Mouse (Mus musculus): ENCODE measurements around the gene Wnt8b. TPM values are rescaled to one million over a fixed set of nuclear protein-coding genes. Genes with fewer than 3 reads are reported as not detected.

The Wnt8b gene
- total RNA-seq, 1 experiment: 0.27 TPM

DNA sequence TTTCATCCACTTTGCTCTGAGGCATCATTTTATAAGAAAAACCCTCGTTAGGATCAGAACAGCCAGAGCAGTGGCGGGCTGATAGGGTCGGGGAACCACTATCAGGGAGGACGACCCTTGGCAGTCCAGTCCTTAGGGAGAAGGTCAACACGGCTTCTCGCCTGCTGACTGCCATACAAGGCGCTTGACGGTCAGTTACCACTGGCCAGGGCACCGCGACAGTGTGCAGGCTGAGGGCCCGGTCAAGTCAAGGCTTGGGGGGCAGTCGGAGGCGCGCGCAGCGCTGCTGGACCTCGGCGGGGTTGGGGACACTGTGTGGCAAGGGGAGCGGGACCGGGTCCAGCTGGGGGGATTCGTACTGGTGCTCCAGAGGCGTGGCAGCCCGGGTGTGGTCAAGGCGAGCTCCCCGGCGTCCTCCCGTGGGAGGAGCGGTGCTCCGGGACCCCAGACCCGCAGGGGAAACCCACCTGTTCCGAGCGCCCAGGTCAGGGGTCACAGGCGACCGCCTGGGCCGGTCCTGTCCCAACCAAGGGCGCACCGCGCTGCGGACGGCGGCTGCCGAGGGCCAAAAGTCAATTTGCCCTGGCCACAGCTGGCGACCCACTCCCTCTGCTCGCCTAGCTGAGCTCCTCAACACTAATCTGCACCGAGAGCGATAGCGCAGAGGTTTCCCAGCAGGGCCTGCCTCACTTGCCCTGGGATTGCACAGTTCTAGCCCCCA, 52.2 kb downstream of the Wnt8b start, which contains the start of gene Sec31b:
TSS of gene Sec31b (minus strand) at position 544 of the 721 bp plus-strand sequence.
- H3K27ac ChIP-seq (ENCODE audit: insufficient read depth, low read depth, low read length, poor library complexity, severe bottlenecking): no peak within 1 kb of the TSS
- no peaks in the 10 kb centered on the region for H3K9me3 ChIP-seq (ENCODE audit: control insufficient read depth, insufficient read depth, low read depth, low read length)
- in situ Hi-C loops (cut with MboI; ENCODE audit: low sequenced_read_pairs in 2 of 2, unreplicated experiment in 2 of 2): no loop called here
- peak within 1 kb of the TSS; percentile 82 for H3K9ac ChIP-seq (ENCODE audit: insufficient read depth, low read depth, low read length, poor library complexity, severe bottlenecking)
- peak within 1 kb of the TSS; percentile 91 to 95 for H3K4me3 ChIP-seq (ENCODE audit: insufficient read depth in 1 of 2, low read depth in 1 of 2, low read length in 2 of 2, poor library complexity in 1 of 2, severe bottlenecking in 1 of 2)
- no peak for DNase-seq (ENCODE audit: low read depth, low spot score)
- H3K4me1 ChIP-seq (ENCODE audit: control insufficient read depth in 2 of 2, insufficient read depth in 2 of 2, low read length in 2 of 2, poor library complexity in 1 of 2): no peaks in the 10 kb centered on the region
- H3K36me3 ChIP-seq (ENCODE audit: control insufficient read depth, insufficient read depth, low read length, poor library complexity, severe bottlenecking): peaks cover 8% of the 10 kb centered on the region
- TF ChIP-seq HCFC1 (IDR thresholded peaks at IDR 0.05; ENCODE audit: borderline replicate concordance, insufficient read depth, low read length) (no peak), MAFK (IDR thresholded peaks at IDR 0.05; ENCODE audit: insufficient read depth, low read depth, low read length) (no peak), ZNF384 (IDR thresholded peaks at IDR 0.05; ENCODE audit: low read depth, low read length) (no peak), CHD2 (IDR thresholded peaks at IDR 0.05; ENCODE audit: low read depth, low read length) (no peak), ZC3H11A (IDR thresholded peaks at IDR 0.05; ENCODE audit: borderline replicate concordance, low read depth, low read length) (no peak)

DNA sequence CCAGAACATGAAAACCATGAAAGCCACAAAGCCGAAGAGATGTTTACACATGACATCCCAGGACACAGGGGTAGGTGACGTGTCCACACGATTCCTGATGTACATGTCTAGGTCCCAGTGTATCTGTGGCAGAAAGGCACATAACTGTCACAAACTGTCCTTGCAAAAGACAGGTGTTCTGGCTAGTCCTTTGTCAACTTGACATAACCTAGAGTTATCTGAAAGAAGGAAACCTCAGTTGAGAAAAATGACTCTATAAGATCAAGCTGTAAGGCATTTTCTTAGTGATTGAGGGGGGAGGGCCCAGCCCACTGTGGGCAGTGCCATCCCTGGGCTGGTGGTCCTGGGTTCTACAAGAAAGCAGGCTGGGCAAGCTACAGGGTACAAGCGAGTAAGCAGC, 59.5 kb downstream of the Wnt8b start, which contains the start of gene Gm20538:
TSS of gene Gm20538 (minus strand) at position 101 of the 400 bp plus-strand sequence.
- no peak within 1 kb of the TSS for H3K4me3 ChIP-seq (ENCODE audit: insufficient read depth in 1 of 2, low read depth in 1 of 2, low read length in 2 of 2, poor library complexity in 1 of 2, severe bottlenecking in 1 of 2)
- no peak for DNase-seq (ENCODE audit: low read depth, low spot score)

DNA sequence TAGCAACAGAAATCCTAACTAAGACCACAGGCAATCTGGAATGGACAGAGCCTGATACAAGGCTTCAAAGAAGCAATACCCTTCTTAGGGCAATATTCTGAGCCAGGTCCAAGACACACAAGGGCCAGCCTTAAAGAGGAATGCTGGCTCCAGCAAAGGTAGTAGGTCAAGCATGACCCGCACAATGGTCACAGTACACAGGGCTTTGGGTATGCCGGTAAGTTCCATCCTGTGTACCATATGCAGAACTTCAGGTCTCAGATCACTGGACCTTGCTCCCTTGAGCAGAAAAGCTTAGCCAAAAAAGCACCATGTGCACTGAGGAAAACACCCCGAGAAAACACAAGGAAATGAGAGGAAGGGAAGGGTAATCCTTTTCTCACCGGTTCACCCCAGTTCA, 60.0 kb downstream of the Wnt8b start:
- H3K4me3 ChIP-seq (ENCODE audit: insufficient read depth in 1 of 2, low read depth in 1 of 2, low read length in 2 of 2, poor library complexity in 1 of 2, severe bottlenecking in 1 of 2): no peak overlapping the region
- DNase-seq (ENCODE audit: low read depth, low spot score): no peak
- no peaks in the 10 kb centered on the region for H3K9me3 ChIP-seq (ENCODE audit: control insufficient read depth, insufficient read depth, low read depth, low read length)
- in situ Hi-C loops (cut with MboI; ENCODE audit: low sequenced_read_pairs in 2 of 2, unreplicated experiment in 2 of 2): no loop called here
- H3K9ac ChIP-seq (ENCODE audit: insufficient read depth, low read depth, low read length, poor library complexity, severe bottlenecking): no peak overlapping the region
- TF ChIP-seq MAFK (IDR thresholded peaks at IDR 0.05; ENCODE audit: insufficient read depth, low read depth, low read length) (no peak), HCFC1 (IDR thresholded peaks at IDR 0.05; ENCODE audit: borderline replicate concordance, insufficient read depth, low read length) (no peak), CHD2 (IDR thresholded peaks at IDR 0.05; ENCODE audit: low read depth, low read length) (no peak), ZC3H11A (IDR thresholded peaks at IDR 0.05; ENCODE audit: borderline replicate concordance, low read depth, low read length) (no peak), ZNF384 (IDR thresholded peaks at IDR 0.05; ENCODE audit: low read depth, low read length) (no peak)
- H3K4me1 ChIP-seq (ENCODE audit: control insufficient read depth in 2 of 2, insufficient read depth in 2 of 2, low read length in 2 of 2, poor library complexity in 1 of 2): peaks cover 0 to 4% of the 10 kb centered on the region in 2 experiments; a peak in 1 of 4 replicates
- no peak overlapping the region for H3K27ac ChIP-seq (ENCODE audit: insufficient read depth, low read depth, low read length, poor library complexity, severe bottlenecking)
- H3K36me3 ChIP-seq (ENCODE audit: control insufficient read depth, insufficient read depth, low read length, poor library complexity, severe bottlenecking): peaks cover 31% of the 10 kb centered on the region

More for the DNA sequence above, 59.5 kb downstream of the Wnt8b start, which contains the start of gene Gm20538:
- Histone ChIP-seq H3K27ac (ENCODE audit: insufficient read depth, low read depth, low read length, poor library complexity, severe bottlenecking) (no peak within 1 kb of the TSS), H3K4me1 (ENCODE audit: control insufficient read depth in 2 of 2, insufficient read depth in 2 of 2, low read length in 2 of 2, poor library complexity in 1 of 2) (peaks cover 0 to 4% of the 10 kb centered on the region in 2 experiments; a peak in 1 of 4 replicates), H3K36me3 (ENCODE audit: control insufficient read depth, insufficient read depth, low read length, poor library complexity, severe bottlenecking) (peaks cover 31% of the 10 kb centered on the region), H3K9ac (ENCODE audit: insufficient read depth, low read depth, low read length, poor library complexity, severe bottlenecking) (no peak within 1 kb of the TSS), H3K9me3 (ENCODE audit: control insufficient read depth, insufficient read depth, low read depth, low read length) (no peaks in the 10 kb centered on the region)
- in situ Hi-C loops (cut with MboI; ENCODE audit: low sequenced_read_pairs in 2 of 2, unreplicated experiment in 2 of 2): no loop called here
- TF ChIP-seq CHD2 (IDR thresholded peaks at IDR 0.05; ENCODE audit: low read depth, low read length): no peak
- TF ChIP-seq MAFK (IDR thresholded peaks at IDR 0.05; ENCODE audit: insufficient read depth, low read depth, low read length): no peak
- no peak for TF ChIP-seq ZNF384 (IDR thresholded peaks at IDR 0.05; ENCODE audit: low read depth, low read length)
- TF ChIP-seq ZC3H11A (IDR thresholded peaks at IDR 0.05; ENCODE audit: borderline replicate concordance, low read depth, low read length): no peak
- TF ChIP-seq HCFC1 (IDR thresholded peaks at IDR 0.05; ENCODE audit: borderline replicate concordance, insufficient read depth, low read length): no peak

DNA sequence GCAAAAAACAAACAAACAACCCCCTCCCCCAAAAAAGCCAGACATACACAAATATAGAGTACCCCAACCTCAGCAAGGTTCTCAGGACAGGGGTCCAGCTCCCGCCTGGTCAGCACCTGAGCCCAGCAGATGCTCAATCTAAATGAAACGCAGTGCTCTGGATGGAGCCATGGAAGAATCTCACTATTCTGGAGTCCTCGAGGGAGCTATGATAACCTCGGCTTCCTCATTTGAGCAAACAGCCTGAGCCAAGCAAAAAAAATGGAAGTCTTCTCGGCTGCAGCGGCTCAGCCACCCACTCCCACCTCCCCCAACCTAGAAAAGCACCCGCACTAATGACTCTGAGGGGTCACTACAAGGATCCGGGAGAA, 61.2 kb downstream of the Wnt8b start:
- H3K4me3 ChIP-seq (ENCODE audit: insufficient read depth in 1 of 2, low read depth in 1 of 2, low read length in 2 of 2, poor library complexity in 1 of 2, severe bottlenecking in 1 of 2): peak overlapping the region; percentile 89 to 100
- H3K9me3 ChIP-seq (ENCODE audit: control insufficient read depth, insufficient read depth, low read depth, low read length): no peaks in the 10 kb centered on the region
- in situ Hi-C loops (cut with MboI; ENCODE audit: low sequenced_read_pairs in 2 of 2, unreplicated experiment in 2 of 2): no loop called here
- H3K36me3 ChIP-seq (ENCODE audit: control insufficient read depth, insufficient read depth, low read length, poor library complexity, severe bottlenecking): peaks cover 31% of the 10 kb centered on the region
- peaks cover 0 to 4% of the 10 kb centered on the region in 2 experiments; a peak in 1 of 4 replicates for H3K4me1 ChIP-seq (ENCODE audit: control insufficient read depth in 2 of 2, insufficient read depth in 2 of 2, low read length in 2 of 2, poor library complexity in 1 of 2)
- DNase-seq (ENCODE audit: low read depth, low spot score): no peak
- TF ChIP-seq HCFC1 (IDR thresholded peaks at IDR 0.05; ENCODE audit: borderline replicate concordance, insufficient read depth, low read length) (no peak), ZC3H11A (IDR thresholded peaks at IDR 0.05; ENCODE audit: borderline replicate concordance, low read depth, low read length) (no peak), MAFK (IDR thresholded peaks at IDR 0.05; ENCODE audit: insufficient read depth, low read depth, low read length) (no peak), ZNF384 (IDR thresholded peaks at IDR 0.05; ENCODE audit: low read depth, low read length) (no peak), CHD2 (IDR thresholded peaks at IDR 0.05; ENCODE audit: low read depth, low read length) (no peak)
- no peak overlapping the region for H3K27ac ChIP-seq (ENCODE audit: insufficient read depth, low read depth, low read length, poor library complexity, severe bottlenecking)
- peak overlapping the region; percentile 97 for H3K9ac ChIP-seq (ENCODE audit: insufficient read depth, low read depth, low read length, poor library complexity, severe bottlenecking)

Data from ES-E14 (cell line).